Mouse (Mus musculus): Measurements from ENCODE around the gene Astn1. TPM values are rescaled to one million over a fixed set of nuclear protein-coding genes. Genes with fewer than 3 reads are reported as not detected.

Astn1 gene
- total and polyA plus RNA-seq, 2 experiments = 0.02 to 0.55 TPM

GRCm38 (mm10) chr1:158732868-158733496 lies 370.9 kb downstream of the Astn1 start:
- peaks cover 9% of the 10 kb centered on the region for H3K4me1 ChIP-seq (ENCODE audit: control insufficient read depth, insufficient read depth, low read length)
- DNase-seq (ENCODE audit: extremely low read depth, low read depth, low spot score) = no peak
- H3K27ac ChIP-seq (replicated peaks; ENCODE audit: insufficient read depth, low read depth, low read length) = peak overlapping the region; percentile 44; the same call in 1 of the 2 replicates
- H3K4me3 ChIP-seq (ENCODE audit: insufficient read depth, low read depth, low read length) = no peak overlapping the region
- WGBS = 59% methylated on average over 4 of the region's 4 CpGs
- H3K9ac ChIP-seq (ENCODE audit: low read depth, low read length) = no peak overlapping the region
- TF ChIP-seq POLR2A (IDR thresholded peaks at IDR 0.05; ENCODE audit: extremely low read depth, insufficient read depth, low read length) (no peak), CTCF (IDR thresholded peaks at IDR 0.05; ENCODE audit: low read depth, low read length) (no peak)
- H3K27me3 ChIP-seq (ENCODE audit: control insufficient read depth, insufficient read depth, low read length) = no peaks in the 10 kb centered on the region
- H3K36me3 ChIP-seq (ENCODE audit: control insufficient read depth, insufficient read depth, low read length) = no peaks in the 10 kb centered on the region
- H3K79me2 ChIP-seq (ENCODE audit: control insufficient read depth, insufficient read depth, low read length) = no peaks in the 10 kb centered on the region

GRCm38 (mm10) chr1:158739132-158739919 lies 377.3 kb downstream of the Astn1 start:
- Histone ChIP-seq H3K9ac (ENCODE audit: low read depth, low read length) (no peak overlapping the region), H3K27ac (replicated peaks; ENCODE audit: insufficient read depth, low read depth, low read length) (no peak overlapping the region), H3K36me3 (ENCODE audit: control insufficient read depth, insufficient read depth, low read length) (no peaks in the 10 kb centered on the region), H3K27me3 (ENCODE audit: control insufficient read depth, insufficient read depth, low read length) (no peaks in the 10 kb centered on the region), H3K79me2 (ENCODE audit: control insufficient read depth, insufficient read depth, low read length) (no peaks in the 10 kb centered on the region), H3K4me3 (ENCODE audit: insufficient read depth, low read depth, low read length) (no peak overlapping the region), H3K4me1 (ENCODE audit: control insufficient read depth, insufficient read depth, low read length) (no peaks in the 10 kb centered on the region)
- TF ChIP-seq POLR2A (IDR thresholded peaks at IDR 0.05; ENCODE audit: extremely low read depth, insufficient read depth, low read length) (no peak), CTCF (IDR thresholded peaks at IDR 0.05; ENCODE audit: low read depth, low read length) (no peak)
- no peak for DNase-seq (ENCODE audit: extremely low read depth, low read depth, low spot score)
- 57% methylated on average over 5 of the region's 5 CpGs for WGBS

- whole genome bisulfite sequencing = 79% methylated on average over 6 of the region's 6 CpGs
- TF ChIP-seq POLR2A (IDR thresholded peaks at IDR 0.05; ENCODE audit: extremely low read depth, insufficient read depth, low read length) (no peak), CTCF (IDR thresholded peaks at IDR 0.05; ENCODE audit: low read depth, low read length) (no peak)
- H3K4me3 ChIP-seq (ENCODE audit: insufficient read depth, low read depth, low read length) = no peak overlapping the region
- no peaks in the 10 kb centered on the region for H3K4me1 ChIP-seq (ENCODE audit: control insufficient read depth, insufficient read depth, low read length)
- no peaks in the 10 kb centered on the region for H3K36me3 ChIP-seq (ENCODE audit: control insufficient read depth, insufficient read depth, low read length)
- no peak overlapping the region for H3K27ac ChIP-seq (replicated peaks; ENCODE audit: insufficient read depth, low read depth, low read length)
- DNase-seq (ENCODE audit: extremely low read depth, low read depth, low spot score) = no peak
- no peaks in the 10 kb centered on the region for H3K79me2 ChIP-seq (ENCODE audit: control insufficient read depth, insufficient read depth, low read length)
- H3K9ac ChIP-seq (ENCODE audit: low read depth, low read length) = no peak overlapping the region
- no peaks in the 10 kb centered on the region for H3K27me3 ChIP-seq (ENCODE audit: control insufficient read depth, insufficient read depth, low read length)
Observed at GRCm38 (mm10) chr1:158740161-158740766, 378.2 kb downstream of the Astn1 start.

GRCm38 (mm10) chr1:158740949-158741348 lies 378.9 kb downstream of the Astn1 start:
- DNase-seq (ENCODE audit: extremely low read depth, low read depth, low spot score) = no peak
- Histone ChIP-seq H3K36me3 (ENCODE audit: control insufficient read depth, insufficient read depth, low read length) (no peaks in the 10 kb centered on the region), H3K4me1 (ENCODE audit: control insufficient read depth, insufficient read depth, low read length) (no peaks in the 10 kb centered on the region), H3K4me3 (ENCODE audit: insufficient read depth, low read depth, low read length) (no peak overlapping the region), H3K79me2 (ENCODE audit: control insufficient read depth, insufficient read depth, low read length) (no peaks in the 10 kb centered on the region), H3K27me3 (ENCODE audit: control insufficient read depth, insufficient read depth, low read length) (no peaks in the 10 kb centered on the region), H3K9ac (ENCODE audit: low read depth, low read length) (no peak overlapping the region), H3K27ac (replicated peaks; ENCODE audit: insufficient read depth, low read depth, low read length) (no peak overlapping the region)
- TF ChIP-seq CTCF (IDR thresholded peaks at IDR 0.05; ENCODE audit: low read depth, low read length) = no peak
- no peak for TF ChIP-seq POLR2A (IDR thresholded peaks at IDR 0.05; ENCODE audit: extremely low read depth, insufficient read depth, low read length)
- WGBS = 88% methylated on average over 5 of the region's 5 CpGs

Other genes with a start within 250 kb of the Astn1 start
- not detected in 2 replicates for gene Brinp2, start 5.9 kb upstream of the Astn1 start, total RNA-seq (2014; rRNA removed)
- not detected in 2 replicates for gene Brinp2, start 5.9 kb upstream of the Astn1 start, polyA plus RNA-seq (2012; rRNA removed)